Mouse (Mus musculus) cerebellum, adult 2 months (tissue): ENCODE measurements around the gene 1500009L16Rik.

Experiments used
- CTCF ChIP-seq: fragments of 200-500 bp; IDR thresholded peaks from 2 replicates; pipeline ENCODE4 v1.5.1; 2011; ENCODE audit warnings: low read depth, mild to moderate bottlenecking, control low read depth, low read length, moderate library complexity, borderline replicate concordance; ENCODE audit not compliant: insufficient read depth
- POLR2A ChIP-seq: fragments of 200-500 bp; IDR thresholded peaks from 2 replicates; pipeline ENCODE4 v1.6.1; 2011; ENCODE audit warnings: low read length, control low read depth, borderline replicate concordance; ENCODE audit not compliant: insufficient read depth

GRCm38 (mm10) chr10:83758732-83759131 lies 36.1 kb downstream of the 1500009L16Rik start:
- no peak for TF ChIP-seq CTCF
- TF ChIP-seq POLR2A: no peak
